Mouse (Mus musculus): ENCODE data around the gene Lrig3.

The Lrig3 gene

GRCm38 (mm10) chr10:125965968-125966480 is at the start of gene Lrig3:
Gene Lrig3 (plus strand): TSS chr10:125966168.
- DNase-seq (ENCODE audit: low read depth, low spot score), result no peak

- DNase-seq (ENCODE audit: low read depth, low spot score), result no peak
Measured at GRCm38 (mm10) chr10:125916781-125917180, 49.2 kb upstream of the Lrig3 start.

GRCm38 (mm10) chr10:125917436-125917871 is 48.5 kb upstream of the Lrig3 start:
- DNase-seq (ENCODE audit: low read depth, low spot score), result no peak

- DNase-seq (ENCODE audit: low read depth, low spot score), result no peak
Measured at GRCm38 (mm10) chr10:125918994-125919393, 47.0 kb upstream of the Lrig3 start.

GRCm38 (mm10) chr10:125921654-125922446 is 44.1 kb upstream of the Lrig3 start:
- no peak for DNase-seq (ENCODE audit: low read depth, low spot score)

- DNase-seq (ENCODE audit: low read depth, low spot score), result no peak
Measured at GRCm38 (mm10) chr10:125929961-125930360, 36.0 kb upstream of the Lrig3 start.

GRCm38 (mm10) chr10:125933388-125933787 is 32.6 kb upstream of the Lrig3 start:
- DNase-seq (ENCODE audit: low read depth, low spot score), result no peak

- no peak for DNase-seq (ENCODE audit: low read depth, low spot score)
Measured at GRCm38 (mm10) chr10:125934095-125934494, 31.9 kb upstream of the Lrig3 start.

- no peak for DNase-seq (ENCODE audit: low read depth, low spot score)
Measured at GRCm38 (mm10) chr10:125937517-125938497, 28.2 kb upstream of the Lrig3 start.

GRCm38 (mm10) chr10:125938528-125939402 is 27.2 kb upstream of the Lrig3 start:
- DNase-seq (ENCODE audit: low read depth, low spot score), result no peak

GRCm38 (mm10) chr10:125940316-125941059 is 25.5 kb upstream of the Lrig3 start:
- no peak for DNase-seq (ENCODE audit: low read depth, low spot score)

GRCm38 (mm10) chr10:125943098-125943497 is 22.9 kb upstream of the Lrig3 start:
- DNase-seq (ENCODE audit: low read depth, low spot score), result no peak

- DNase-seq (ENCODE audit: low read depth, low spot score), result no peak
Measured at GRCm38 (mm10) chr10:125944762-125945504, 21.0 kb upstream of the Lrig3 start.

- DNase-seq (ENCODE audit: low read depth, low spot score), result no peak
Measured at GRCm38 (mm10) chr10:125948842-125949474, 17.0 kb upstream of the Lrig3 start.

GRCm38 (mm10) chr10:125951633-125952032 is 14.3 kb upstream of the Lrig3 start:
- no peak for DNase-seq (ENCODE audit: low read depth, low spot score)

- no peak for DNase-seq (ENCODE audit: low read depth, low spot score)
Measured at GRCm38 (mm10) chr10:125954343-125954742, 11.6 kb upstream of the Lrig3 start.

GRCm38 (mm10) chr10:125954747-125955530 is 11.0 kb upstream of the Lrig3 start:
- DNase-seq (ENCODE audit: low read depth, low spot score), result no peak

GRCm38 (mm10) chr10:125961411-125962107 is 4.4 kb upstream of the Lrig3 start:
- DNase-seq (ENCODE audit: low read depth, low spot score), result no peak
